Mouse (Mus musculus): ENCODE data around the gene Pias3.
"Not testable (repeated sequence)": the region's sequence is repeated elsewhere in the genome, so short reads cannot be mapped to it uniquely, and the experiment has no call there.

The Pias3 gene

DNA sequence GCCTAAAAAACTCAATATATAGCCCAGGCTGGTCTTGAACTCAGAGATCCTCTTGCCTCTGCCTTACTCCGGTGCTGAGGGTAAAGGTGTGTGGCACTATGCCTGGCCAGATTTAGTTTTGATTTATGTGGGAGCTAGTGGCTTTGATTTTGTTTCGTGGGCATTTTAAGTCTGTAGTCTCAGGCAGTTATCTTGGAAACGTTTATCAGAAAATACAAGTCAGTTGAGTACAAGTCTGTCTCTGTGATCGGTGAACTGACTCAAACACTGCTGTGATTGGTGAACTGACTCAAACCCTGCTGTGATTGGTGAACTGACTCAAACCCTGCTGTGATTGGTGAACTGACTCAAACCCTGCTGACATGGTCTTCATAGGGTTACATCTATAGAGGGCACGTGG is 34.6 kb downstream of the Pias3 start:
- no peak for DNase-seq (ENCODE audit: low spot score)

DNA sequence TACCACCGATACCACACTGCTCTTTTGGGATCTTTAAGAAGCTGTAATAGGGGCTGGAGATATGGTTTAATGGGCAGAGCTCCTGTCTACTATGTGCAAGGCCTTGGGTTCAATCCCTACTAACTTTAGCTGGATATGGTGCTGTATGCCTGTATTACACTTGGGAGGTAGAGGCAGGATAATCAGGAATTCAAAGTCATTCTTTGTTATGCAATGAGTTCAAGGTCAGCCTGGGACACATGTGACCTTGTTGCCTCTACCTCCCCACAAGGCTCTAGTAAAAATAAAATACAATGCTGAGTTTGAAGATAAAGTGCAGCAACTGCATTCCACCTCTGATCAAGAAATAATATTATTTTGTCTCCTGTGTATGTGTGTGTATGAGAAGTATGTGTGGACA is 37.8 kb downstream of the Pias3 start:
- DNase-seq (ENCODE audit: low spot score), result no peak

DNA sequence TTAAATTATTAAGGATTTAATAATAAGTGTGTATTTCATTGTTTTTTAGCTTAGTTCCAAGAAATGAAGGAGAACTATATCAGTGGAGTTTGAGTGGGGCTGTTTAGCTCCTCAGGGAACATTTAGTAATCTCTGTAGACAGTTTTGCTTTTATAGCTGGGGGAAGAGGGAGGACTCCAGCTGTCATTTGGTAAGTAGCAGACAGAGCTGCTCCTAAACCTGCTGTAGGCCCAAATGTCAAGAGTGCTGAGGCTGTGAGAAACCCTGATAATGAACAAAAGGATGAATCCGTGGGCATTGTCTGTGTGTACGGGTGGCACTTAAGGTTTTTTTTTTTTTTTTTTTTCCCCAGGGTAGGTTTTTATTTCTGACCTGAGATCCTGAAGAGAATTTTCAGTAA is 39.0 kb downstream of the Pias3 start:
- DNase-seq (ENCODE audit: low spot score), result no peak

DNA sequence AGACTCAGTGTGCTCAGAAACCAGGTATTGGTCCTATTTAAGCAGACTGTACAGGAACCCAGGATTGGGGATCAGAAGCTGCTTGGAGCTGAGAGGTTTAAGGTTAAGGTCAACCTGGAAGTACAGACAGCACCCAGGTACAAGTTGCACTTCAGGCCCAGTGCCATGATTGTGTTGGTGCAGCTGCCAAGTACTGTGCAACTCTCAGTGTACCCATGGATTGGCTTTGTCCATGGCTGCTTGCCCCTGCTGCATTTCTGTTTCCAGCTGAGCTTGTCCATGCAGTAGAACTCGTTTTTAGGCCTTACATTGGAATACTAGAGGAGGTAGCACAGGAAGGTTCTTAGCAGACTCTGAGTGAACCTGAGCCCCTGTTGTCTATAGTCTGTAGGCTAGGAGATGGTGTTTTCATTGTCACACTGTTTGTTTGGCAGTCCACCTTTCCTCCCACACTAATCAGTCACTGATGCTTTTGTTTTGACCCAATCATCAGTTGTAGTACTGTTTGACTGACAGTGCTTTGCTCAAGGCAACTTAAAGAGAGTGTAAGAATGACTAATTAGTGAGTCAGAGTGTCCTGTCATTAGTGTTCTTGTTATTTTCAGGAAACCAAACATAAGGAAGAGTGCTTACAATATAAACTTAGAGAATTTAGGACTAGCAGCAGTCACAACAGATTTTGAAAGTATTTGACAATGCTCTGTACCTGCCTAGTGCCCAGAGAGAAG is 41.0 kb downstream of the Pias3 start:
- no peak for DNase-seq (ENCODE audit: low spot score)

DNA sequence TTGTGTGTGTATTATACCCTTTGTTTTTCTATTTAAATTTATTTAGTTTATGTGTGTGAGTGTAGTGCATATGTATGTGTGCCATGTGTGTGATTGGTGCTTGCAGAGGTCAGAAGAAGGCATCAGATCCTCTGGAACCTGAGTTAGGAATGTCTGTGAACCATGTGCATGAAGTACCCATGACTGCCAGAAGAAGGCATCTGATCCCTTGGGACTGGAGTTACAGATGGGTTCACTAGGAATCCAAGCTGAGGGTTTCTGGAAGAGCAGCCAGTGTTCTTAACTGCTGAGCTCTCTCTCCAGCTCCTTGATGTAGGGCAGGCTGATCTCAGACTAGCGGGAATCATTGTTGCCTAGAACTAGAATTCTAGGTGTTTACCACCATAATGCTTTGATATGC is 41.8 kb downstream of the Pias3 start:
- no peak for DNase-seq (ENCODE audit: low spot score)

DNA sequence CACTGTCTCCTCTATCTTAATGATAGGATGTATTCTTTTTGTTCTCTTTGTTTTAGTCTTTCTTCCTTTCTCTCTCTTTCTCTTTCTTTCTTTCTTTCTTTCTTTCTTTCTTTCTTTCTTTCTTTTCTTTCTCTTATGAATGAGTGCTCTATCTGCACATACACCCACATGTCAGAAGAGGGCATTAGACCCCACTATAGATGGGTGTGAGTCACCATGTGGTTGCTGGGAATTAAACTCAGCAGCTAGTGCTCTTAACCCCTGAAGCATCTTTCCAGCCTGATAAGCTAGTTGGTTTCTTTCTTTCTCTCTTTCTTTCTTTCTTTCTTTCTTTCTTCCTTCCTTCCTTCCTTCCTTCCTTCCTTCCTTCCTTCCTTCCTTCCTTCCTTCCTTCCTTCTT is 44.1 kb downstream of the Pias3 start:
- DNase-seq (ENCODE audit: low spot score), result not testable (repeated sequence)

DNA sequence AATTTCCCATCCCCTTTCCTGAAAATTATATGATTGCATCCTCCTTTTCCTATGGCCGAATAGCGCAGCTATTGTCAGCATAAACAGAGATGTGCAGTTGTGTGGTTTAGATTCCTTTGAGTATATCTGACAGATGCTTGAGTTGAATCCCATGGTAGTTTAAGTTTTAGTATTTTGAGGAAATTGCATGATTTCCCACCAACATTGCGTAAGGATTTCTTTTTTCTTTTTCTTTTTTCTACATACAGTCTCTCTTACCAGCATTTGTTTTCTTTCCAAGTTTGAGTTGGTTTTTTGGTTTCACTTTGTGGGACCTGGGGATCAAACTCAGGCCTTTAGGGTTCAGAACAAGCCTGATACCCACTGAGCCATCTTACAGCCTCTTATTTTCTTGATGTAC is 48.2 kb downstream of the Pias3 start:
- DNase-seq (ENCODE audit: low spot score), result no peak

DNA sequence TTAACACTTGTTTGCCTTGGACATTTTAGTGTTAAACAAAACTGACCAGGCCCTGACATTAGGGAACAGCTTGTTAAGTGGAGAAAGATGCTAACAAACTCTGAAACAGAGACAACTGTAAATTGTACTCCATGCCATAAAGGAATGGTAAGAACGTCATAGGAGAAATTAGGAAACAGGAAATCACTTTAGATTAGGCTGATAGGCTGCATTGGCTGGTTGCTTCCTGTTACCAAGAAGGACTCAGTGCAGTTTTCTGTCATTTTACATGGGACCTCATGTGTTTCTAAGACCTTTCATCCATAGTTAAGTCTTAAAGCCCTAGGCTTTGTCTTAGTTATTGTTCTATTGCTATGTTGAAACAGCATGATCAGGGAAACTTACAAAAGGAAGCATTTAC is 50.6 kb downstream of the Pias3 start:
- DNase-seq (ENCODE audit: low spot score), result no peak
